Comparison of ENCODE assay signal across 8 mouse cellular contexts in the genomic region with DNA sequence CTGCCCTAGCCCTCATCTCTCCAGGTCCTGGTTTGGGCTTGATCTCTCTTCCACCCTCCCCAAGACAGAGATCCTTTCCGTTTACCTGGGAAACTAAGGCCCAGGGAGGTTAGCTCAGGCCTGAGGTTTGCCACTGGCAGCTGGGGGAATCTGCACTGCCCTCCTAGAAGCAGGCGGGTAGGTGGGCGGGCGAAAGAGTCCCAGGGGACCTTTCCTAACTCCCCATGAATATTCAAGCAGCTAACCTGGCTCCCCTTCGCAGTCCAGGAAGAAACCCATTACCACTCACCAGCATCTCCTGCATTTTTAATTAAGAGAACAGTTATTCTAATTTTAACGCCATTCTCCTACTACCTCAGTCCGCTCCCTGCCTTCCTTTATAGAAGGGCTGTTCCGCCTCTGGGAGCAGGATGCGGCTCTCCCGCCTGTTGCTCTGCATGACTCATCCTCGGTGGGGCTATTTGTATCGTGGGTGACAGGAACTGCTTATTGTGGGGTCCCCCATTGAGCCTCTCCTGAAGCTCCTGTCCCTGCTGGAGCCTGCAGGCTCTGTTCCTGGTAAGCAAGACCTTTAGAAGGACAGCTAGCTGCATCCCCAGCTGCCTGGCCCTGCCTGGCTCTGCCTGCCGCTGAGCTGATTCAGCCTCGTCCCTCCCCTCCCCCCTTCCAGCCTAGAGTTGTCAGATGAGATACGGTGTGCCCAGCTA. TPM values are rescaled to one million over a fixed set of nuclear protein-coding genes. Genes with fewer than 3 reads are reported as not detected.
A peak's percentile ranks its signal among the peaks of the same experiment; 100 is the strongest.
DNase-seq lines count a peak whose midpoint lies in the region; ATAC-seq and TF ChIP-seq lines count a peak whose summit lies in the region.

No protein-coding gene starts in this region.

- H3K27me3 ChIP-seq in kidney, postnatal 0 days (ENCODE audit: insufficient read depth, low read length), result no peaks in the 10 kb centered on the region
- H3K27me3 ChIP-seq in heart, embryonic 16.5 days (ENCODE audit: control insufficient read depth, insufficient read depth, low read length), result no peaks in the 10 kb centered on the region
- H3K27me3 ChIP-seq in neural tube, embryonic 14.5 days (ENCODE audit: control insufficient read depth, insufficient read depth, low read length), result no peaks in the 10 kb centered on the region

- peak overlapping the region; percentile 37; the same call in 1 of the 2 replicates for H3K4me2 ChIP-seq in kidney, postnatal 0 days (ENCODE audit: low read length)
- H3K4me2 ChIP-seq in heart, embryonic 16.5 days (ENCODE audit: low read depth, low read length), result peak overlapping the region; percentile 39; the same call in 1 of the 2 replicates
- peak overlapping the region; percentile 29; the same call in 1 of the 2 replicates for H3K4me2 ChIP-seq in neural tube, embryonic 14.5 days (ENCODE audit: low read depth, low read length)

- no peaks in the 10 kb centered on the region for H3K36me3 ChIP-seq in kidney, postnatal 0 days (ENCODE audit: insufficient read depth, low read length)
- no peaks in the 10 kb centered on the region for H3K36me3 ChIP-seq in heart, embryonic 16.5 days (ENCODE audit: control insufficient read depth, insufficient read depth)
- H3K36me3 ChIP-seq in neural tube, embryonic 14.5 days (ENCODE audit: control insufficient read depth, insufficient read depth, low read length), result no peaks in the 10 kb centered on the region

- TF ChIP-seq CTCF in kidney, postnatal 0 days (IDR thresholded peaks at IDR 0.05; ENCODE audit: low read depth), result no peak

- H3K9ac ChIP-seq in kidney, postnatal 0 days (ENCODE audit: low read depth, low read length), result no peak overlapping the region
- H3K9ac ChIP-seq in heart, embryonic 16.5 days (ENCODE audit: low read length), result peak overlapping the region; percentile 21
- H3K9ac ChIP-seq in neural tube, embryonic 14.5 days (replicated peaks; ENCODE audit: low read depth, low read length), result peak overlapping the region; percentile 25; the same call in 1 of the 2 replicates

- ATAC-seq in kidney, postnatal 0 days (replicated peaks; ENCODE audit: low FRiP score, low read depth), result no peak
- ATAC-seq in heart, embryonic 16.5 days (replicated peaks; ENCODE audit: extremely low read depth, insufficient read depth, low FRiP score), result no peak
- peak; percentile 62 for ATAC-seq in neural tube, embryonic 14.5 days (ENCODE audit: low read depth)

- no peak overlapping the region for H3K27ac ChIP-seq in kidney, postnatal 0 days
- H3K27ac ChIP-seq in heart, embryonic 16.5 days (ENCODE audit: low read length), result peak overlapping the region; percentile 24; the same call in 1 of the 2 replicates
- no peak overlapping the region for H3K27ac ChIP-seq in neural tube, embryonic 14.5 days (ENCODE audit: low read depth, low read length)

- no peaks in the 10 kb centered on the region for H3K9me3 ChIP-seq in kidney, postnatal 0 days (replicated peaks; ENCODE audit: low read length)
- H3K9me3 ChIP-seq in heart, embryonic 16.5 days (replicated peaks; ENCODE audit: control insufficient read depth, low read length), result no peaks in the 10 kb centered on the region
- no peaks in the 10 kb centered on the region for H3K9me3 ChIP-seq in neural tube, embryonic 14.5 days (ENCODE audit: control insufficient read depth, low read length)

- no peak overlapping the region for H3K4me3 ChIP-seq in kidney, postnatal 0 days (replicated peaks; ENCODE audit: low read depth, low read length)
- H3K4me3 ChIP-seq in heart, embryonic 16.5 days (ENCODE audit: low read length), result no peak overlapping the region
- no peak overlapping the region for H3K4me3 ChIP-seq in neural tube, embryonic 14.5 days (ENCODE audit: low read depth, low read length)

- 15% methylated on average over 15 of the region's 15 CpGs for WGBS in kidney, postnatal 0 days
- WGBS in heart, embryonic 16.5 days, result 20% methylated on average over 15 of the region's 15 CpGs
- 6% methylated on average over 15 of the region's 15 CpGs for WGBS in neural tube, embryonic 14.5 days

- 0 out of 2 replicates have a peak, but pooled peaks cover 5% of the 10 kb centered on the region for H3K4me1 ChIP-seq in kidney, postnatal 0 days (replicated peaks; ENCODE audit: insufficient read depth, low read length)
- H3K4me1 ChIP-seq in heart, embryonic 16.5 days (ENCODE audit: control insufficient read depth, insufficient read depth, low read length), result peaks cover 27% of the 10 kb centered on the region
- peaks cover 15% of the 10 kb centered on the region for H3K4me1 ChIP-seq in neural tube, embryonic 14.5 days (ENCODE audit: control insufficient read depth, insufficient read depth, low read length)

- peak; percentile 27 for DNase-seq in kidney, postnatal 0 days (ENCODE audit: low spot score)
- no peak for DNase-seq in kidney, adult 18-20 months
- DNase-seq in adrenal gland, postnatal 36 days, result peak; percentile 58 to 84
- DNase-seq in left cerebral cortex, adult 9 months (ENCODE audit: low spot score in 2 of 2), result peak; percentile 56 to 79
- DNase-seq in adipocyte (ENCODE audit: low spot score), result no peak
- no peak for DNase-seq in kidney, postnatal 25 days

RNA-seq across cellular contexts. Expression of gene Iqsec1, which starts 12.5 kb away (rescaled TPM):
- polyA plus RNA-seq in kidney, postnatal 0 days (2015; fragmentation: Nextera tagmentation; extraction: Ambion mirVana), result 12.3 and 14.0 TPM in 2 replicates
- 100 to 1,000 TPM in 1 of 2 experiments, 10 to 100 TPM in 1; 96.2 to 114 TPM for total RNA-seq in adrenal gland, postnatal 36 days (2021)
- polyA plus RNA-seq in heart, embryonic 16.5 days (2015; fragmentation: Nextera tagmentation; extraction: Ambion mirVana), result 13.7 and 14.0 TPM in 2 replicates
- polyA plus RNA-seq in neural tube, embryonic 14.5 days (2014; fragmentation: Nextera tagmentation; extraction: Ambion mirVana), result 26.3 and 33.4 TPM in 2 replicates

Comparison
In these comparisons a context has a peak if more than half of its experiments do, and no peak if none do; other contexts are left out.
1. DNase-seq: peak in kidney, postnatal 0 days (single experiment), adrenal gland, postnatal 36 days (2 of 2) and left cerebral cortex, adult 9 months (2 of 2); none in kidney, adult 18-20 months (single experiment), adipocyte (single experiment) and kidney, postnatal 25 days (0 of 2).
2. Peak in every context shown above with its lines, with median percentiles within 50 percentile points of each other: H3K4me2 ChIP-seq.